In genomic region chr14:103535511-103536024, GRCm38 (mm10) we compare ENCODE assay signal across 25 mouse cellular contexts. TPM values are rescaled to one million over a fixed set of nuclear protein-coding genes. Genes with fewer than 3 reads are reported as not detected.
DNase-seq lines count a peak whose midpoint lies in the region; ATAC-seq and TF ChIP-seq lines count a peak whose summit lies in the region.
"Had no signal": no experiment of that assay in that cellular context is flagged by ENCODE, and none has a peak within 500 bp of the region (broad histone marks: within the 10 kb centered on the region; RNA-seq: fewer than 3 reads in every experiment).

No protein-coding gene starts in this region.

- H3K4me1 ChIP-seq in midbrain, embryonic 11.5 days (ENCODE audit: control insufficient read depth, insufficient read depth, low read length): no peaks in the 10 kb centered on the region
- no peaks in the 10 kb centered on the region; the same call in 1 of the 2 replicates for H3K4me1 ChIP-seq in midbrain, embryonic 10.5 days
- H3K4me1 ChIP-seq in bone marrow macrophage, adult 2 months (ENCODE audit: control insufficient read depth, insufficient read depth, low read length): peaks cover 33% of the 10 kb centered on the region
- H3K4me1 ChIP-seq in forebrain, embryonic 13.5 days: no peaks in the 10 kb centered on the region
- H3K4me1 ChIP-seq: embryonic facial prominence, embryonic 12.5 days; embryonic facial prominence, embryonic 15.5 days; forebrain, embryonic 15.5 days; hindbrain, embryonic 15.5 days had no signal

- no peak overlapping the region for H3K4me2 ChIP-seq in midbrain, embryonic 11.5 days
- no peak overlapping the region for H3K4me2 ChIP-seq in forebrain, embryonic 13.5 days
- H3K4me2 ChIP-seq: embryonic facial prominence, embryonic 12.5 days; embryonic facial prominence, embryonic 15.5 days; forebrain, embryonic 15.5 days; heart, embryonic 11.5 days; hindbrain, embryonic 15.5 days had no signal

- no peak overlapping the region for H3K27ac ChIP-seq in midbrain, embryonic 11.5 days (ENCODE audit: low read depth, low read length)
- H3K27ac ChIP-seq in midbrain, embryonic 10.5 days (replicated peaks): no peak overlapping the region
- peak overlapping the region; percentile 9; the same call in 1 of the 2 replicates for H3K27ac ChIP-seq in bone marrow macrophage, adult 2 months (ENCODE audit: insufficient read depth, low read depth, low read length)
- H3K27ac ChIP-seq in forebrain, embryonic 13.5 days: no peak overlapping the region
- H3K27ac ChIP-seq: embryonic facial prominence, embryonic 12.5 days; embryonic facial prominence, embryonic 15.5 days; forebrain, embryonic 15.5 days; hindbrain, embryonic 15.5 days had no signal

- H3K36me3 ChIP-seq in midbrain, embryonic 11.5 days (ENCODE audit: control insufficient read depth, insufficient read depth, low read length): no peaks in the 10 kb centered on the region
- no peaks in the 10 kb centered on the region for H3K36me3 ChIP-seq in midbrain, embryonic 10.5 days
- H3K36me3 ChIP-seq in forebrain, embryonic 13.5 days (ENCODE audit: poor library complexity, severe bottlenecking): no peaks in the 10 kb centered on the region
- H3K36me3 ChIP-seq: embryonic facial prominence, embryonic 12.5 days; embryonic facial prominence, embryonic 15.5 days; forebrain, embryonic 15.5 days; hindbrain, embryonic 15.5 days had no signal

- H3K4me3 ChIP-seq in midbrain, embryonic 11.5 days (ENCODE audit: low read depth, low read length): no peak overlapping the region
- no peak overlapping the region for H3K4me3 ChIP-seq in midbrain, embryonic 10.5 days
- H3K4me3 ChIP-seq in bone marrow macrophage, adult 2 months (ENCODE audit: insufficient read depth, low read length): no peak overlapping the region
- H3K4me3 ChIP-seq in forebrain, embryonic 13.5 days: no peak overlapping the region
- H3K4me3 ChIP-seq: embryonic facial prominence, embryonic 12.5 days; embryonic facial prominence, embryonic 15.5 days; erythroblast, embryonic 14.5 days; forebrain, embryonic 15.5 days; hindbrain, embryonic 15.5 days had no signal

- no peaks in the 10 kb centered on the region for H3K9me3 ChIP-seq in midbrain, embryonic 11.5 days (ENCODE audit: control insufficient read depth, low read length)
- no peaks in the 10 kb centered on the region for H3K9me3 ChIP-seq in midbrain, embryonic 10.5 days (replicated peaks)
- no peaks in the 10 kb centered on the region for H3K9me3 ChIP-seq in forebrain, embryonic 13.5 days (replicated peaks)
- H3K9me3 ChIP-seq: embryonic facial prominence, embryonic 12.5 days; embryonic facial prominence, embryonic 15.5 days; forebrain, embryonic 15.5 days; hindbrain, embryonic 15.5 days had no signal

- H3K27me3 ChIP-seq in midbrain, embryonic 11.5 days (ENCODE audit: control insufficient read depth, insufficient read depth, low read length): no peaks in the 10 kb centered on the region
- no peaks in the 10 kb centered on the region for H3K27me3 ChIP-seq in midbrain, embryonic 10.5 days (ENCODE audit: low read depth, poor library complexity, severe bottlenecking)
- no peaks in the 10 kb centered on the region for H3K27me3 ChIP-seq in forebrain, embryonic 13.5 days
- H3K27me3 ChIP-seq: embryonic facial prominence, embryonic 15.5 days; forebrain, embryonic 15.5 days; hindbrain, embryonic 15.5 days had no signal

- TF ChIP-seq POLR2A in bone marrow macrophage, adult 2 months (IDR thresholded peaks at IDR 0.05; ENCODE audit: borderline replicate concordance, low read depth, low read length): no peak

- no peak for ATAC-seq in midbrain, embryonic 11.5 days (ENCODE audit: low FRiP score)
- ATAC-seq in granulocyte monocyte progenitor cell, adult 5-6 weeks (replicated peaks; ENCODE audit: poor library complexity, severe bottlenecking): peak; percentile 80
- no peak for ATAC-seq in forebrain, embryonic 13.5 days
- ATAC-seq: activated CD4-positive, CD25-positive, alpha-beta regulatory T cell, adult 4 months; CD4-positive, CD25-positive, alpha-beta regulatory T cell, adult 4 months; forebrain, embryonic 15.5 days; intestine, postnatal 0 days had no signal

- no peak for TF ChIP-seq CTCF in bone marrow macrophage, adult 2 months (IDR thresholded peaks at IDR 0.05; ENCODE audit: low read depth, low read length)

- no peak overlapping the region for H3K9ac ChIP-seq in midbrain, embryonic 11.5 days (ENCODE audit: low read length)
- no peak overlapping the region for H3K9ac ChIP-seq in forebrain, embryonic 13.5 days
- H3K9ac ChIP-seq: embryonic facial prominence, embryonic 12.5 days; embryonic facial prominence, embryonic 15.5 days; forebrain, embryonic 15.5 days; hindbrain, embryonic 15.5 days had no signal

- 85% methylated on average over 8 of the region's 8 CpGs for WGBS in midbrain, embryonic 11.5 days
- 86% methylated on average over 8 of the region's 8 CpGs for WGBS in midbrain, embryonic 10.5 days
- WGBS in forebrain, embryonic 13.5 days: 84% methylated on average over 8 of the region's 8 CpGs

- peak; percentile 70 for DNase-seq in midbrain, embryonic 11.5 days (ENCODE audit: low spot score, missing footprints)
- no peak for DNase-seq in midbrain, embryonic 10.5 days (ENCODE audit: low spot score)
- DNase-seq in adrenal gland, adult 18-20 months (ENCODE audit: low spot score in 2 of 2): no peak
- no peak for DNase-seq in right cerebral cortex, postnatal 10 days (ENCODE audit: low spot score in 2 of 2)
- DNase-seq: adrenal gland, postnatal 10 days; adrenal gland, postnatal 36 days; cerebellum, adult 18-20 months; cerebellum, adult 9-10 months; cerebellum, postnatal 14 days; gastrocnemius, postnatal 25 days; kidney, adult 2 months had no signal

RNA-seq across cellular contexts. Expression of gene Scel, which starts 22.4 kb away (rescaled TPM):
- polyA plus RNA-seq in midbrain, embryonic 11.5 days (2014; fragmentation: Nextera tagmentation; extraction: Ambion mirVana): 0.11 and 0.33 TPM in 2 replicates
- 0.22 and 0.38 TPM in 2 replicates for polyA plus RNA-seq in midbrain, embryonic 10.5 days (2016; fragmentation: Nextera tagmentation; extraction: Ambion mirVana)
- not detected in 2 replicates for polyA plus RNA-seq in bone marrow macrophage, adult 2 months (2012; ENCODE audit: insufficient read depth, insufficient read length, missing spikeins)
- total RNA-seq in granulocyte monocyte progenitor cell, adult 5-6 weeks (2014; fragmentation: Nextera tagmentation): 0.38 TPM in 1 of 2 replicates, not detected in the other
- 0.09 TPM in 1 of 2 replicates, not detected in the other for total RNA-seq in granulocyte monocyte progenitor cell, adult 5-6 weeks (2017)
- total RNA-seq in adrenal gland, adult 18-20 months (2021): under 1 TPM; 0.23 to 0.29 TPM
- polyA plus RNA-seq in forebrain, embryonic 13.5 days (2015; fragmentation: Nextera tagmentation; extraction: Ambion mirVana): 0.10 TPM in 1 of 2 replicates, not detected in the other
- total RNA-seq: adrenal gland, postnatal 10 days; MEL had no signal
- polyA plus RNA-seq: activated CD4-positive, CD25-positive, alpha-beta regulatory T cell, adult 4 months; C2C12; erythroblast, embryonic 14.5 days; forebrain, embryonic 15.5 days had no signal
